Mouse (Mus musculus) myocyte (in vitro differentiated cells): ENCODE results near the gene Rcc2.

Source experiments
- E2F4 ChIP-seq: IDR thresholded peaks from one replicate; pipeline ENCODE4 v1.6.1; 2011; ENCODE audit warnings: mild to moderate bottlenecking, control low read depth, moderate library complexity; ENCODE audit not compliant: insufficient read depth
- MYOD1 ChIP-seq, 3 experiments: IDR thresholded peaks; one replicate each; pipeline ENCODE4 v1.6.1; 2011; ENCODE audit warnings: control low read depth in 2 of 3, low read depth in 2 of 3, mild to moderate bottlenecking in 2 of 3, moderate library complexity in 1 of 3; ENCODE audit not compliant: insufficient read length in 2 of 3, control insufficient read depth in 1 of 3
- MYOG ChIP-seq, 3 experiments: IDR thresholded peaks; one replicate each; pipeline ENCODE4 v1.6.1; 2011; ENCODE audit warnings: control low read depth in 2 of 3, low read depth in 2 of 3, mild to moderate bottlenecking in 2 of 3; ENCODE audit not compliant: insufficient read length in 2 of 3, control insufficient read depth in 1 of 3, insufficient read depth in 1 of 3
- POLR2A ChIP-seq: IDR thresholded peaks from one replicate; pipeline ENCODE4 v1.6.1; 2011; ENCODE audit warnings: low read depth, mild to moderate bottlenecking, control low read depth, moderate library complexity; ENCODE audit not compliant: insufficient read length
- POLR2AphosphoS2 ChIP-seq: IDR thresholded peaks from one replicate; pipeline ENCODE4 v1.6.1; 2011; ENCODE audit warnings: low read depth, control low read depth; ENCODE audit not compliant: insufficient read length
- REST ChIP-seq: IDR thresholded peaks from one replicate; pipeline ENCODE4 v1.6.1; 2011; ENCODE audit warnings: mild to moderate bottlenecking, control low read depth, moderate library complexity; ENCODE audit not compliant: insufficient read depth, insufficient read length
- SRF ChIP-seq: IDR thresholded peaks from one replicate; pipeline ENCODE4 v1.6.1; 2011; ENCODE audit warnings: low read depth; ENCODE audit not compliant: control insufficient read depth, insufficient read length
- TCF12 ChIP-seq: IDR thresholded peaks from one replicate; pipeline ENCODE4 v1.6.1; 2011; ENCODE audit warnings: mild to moderate bottlenecking, control low read depth; ENCODE audit not compliant: poor library complexity, insufficient read depth, severe bottlenecking
- USF1 ChIP-seq: IDR thresholded peaks from one replicate; pipeline ENCODE4 v1.6.1; 2011; ENCODE audit warnings: low read depth, mild to moderate bottlenecking, control low read depth, moderate library complexity

DNA sequence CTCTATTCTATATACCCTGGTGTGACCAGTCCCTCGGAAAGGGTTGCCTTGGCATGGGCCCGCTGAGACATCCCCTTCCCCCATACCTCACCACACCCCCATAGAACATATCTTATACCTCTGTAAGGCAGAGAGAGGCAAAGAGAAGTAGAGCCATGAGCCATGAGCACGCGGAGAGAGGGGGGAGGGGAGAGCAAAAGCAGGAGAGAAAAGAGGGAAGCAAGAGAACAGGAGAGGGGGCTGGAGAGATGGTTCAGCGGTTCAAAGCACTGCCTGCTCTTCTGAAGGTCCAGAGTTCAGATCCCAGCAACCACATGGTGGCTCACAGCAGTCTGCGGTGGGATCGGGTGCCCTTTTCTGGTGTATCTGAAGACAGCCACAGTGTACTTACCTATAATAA, 8.9 kb upstream of the Rcc2 start:
- no peak for TF ChIP-seq TCF12
- no peak for TF ChIP-seq POLR2A
- no peak for TF ChIP-seq POLR2AphosphoS2
- TF ChIP-seq USF1 = no peak
- TF ChIP-seq REST = no peak
- no peak for TF ChIP-seq MYOG (IDR thresholded peaks at IDR 0.05; ENCODE audit: control insufficient read depth in 1 of 3, insufficient read depth in 1 of 3, insufficient read length in 2 of 3, low read depth in 2 of 3)
- no peak for TF ChIP-seq E2F4
- no peak for TF ChIP-seq MYOD1 (IDR thresholded peaks at IDR 0.05; ENCODE audit: control insufficient read depth in 1 of 3, insufficient read length in 2 of 3, low read depth in 2 of 3)
- TF ChIP-seq SRF = no peak
